Mouse (Mus musculus) macrophage (primary cell): ENCODE data around the gene Atp23. TPM values are rescaled to one million over a fixed set of nuclear protein-coding genes. Genes with fewer than 3 reads are reported as not detected.

Source experiments
- H3K27ac ChIP-seq: fragments of 350-480 bp; formaldehyde crosslinking; 2 replicates; pipeline ENCODE4 v1.9.0; 2021
- H3K36me3 ChIP-seq: fragments of 350-480 bp; formaldehyde crosslinking; 2 replicates; pipeline ENCODE4 v1.9.0; 2021; ENCODE audit errors: inconsistent target
- H3K4me3 ChIP-seq: fragments of 350-480 bp; formaldehyde crosslinking; 2 replicates; pipeline ENCODE4 v1.9.0; 2021; ENCODE audit errors: inconsistent target
- H3K79me2 ChIP-seq: fragments of 350-480 bp; formaldehyde crosslinking; 2 replicates; pipeline ENCODE4 v1.9.0; 2021; ENCODE audit errors: inconsistent target
- WGBS: methylation state at CpG from one replicate; pipeline ENCODE4 v1.1.7; 2026; ENCODE audit warnings: inconsistent platforms; ENCODE audit not compliant: missing documents; 5-methylcytosine and 5-hydroxymethylcytosine counted together
- polyA plus RNA-seq: library from polyadenylated mRNA; stranded (reverse); fragments of 250-400 nt; gene quantifications from 3 replicates; pipeline ENCODE4 v1.2.4, GENCODE M21; 2018; ENCODE audit warnings: inconsistent platforms

Gene Atp23
- polyA plus RNA-seq, 1 experiment from 2014 or later, result 3.6 TPM

- H3K27ac ChIP-seq, result no peak overlapping the region
- WGBS, result 3% methylated on average over 39 of the region's 39 CpGs
- no peaks in the 10 kb centered on the region for H3K36me3 ChIP-seq
- H3K4me3 ChIP-seq, result peak overlapping the region; percentile 31; the same call in 1 of the 2 replicates
- H3K79me2 ChIP-seq, result no peaks in the 10 kb centered on the region
These were observed 27.1 kb upstream of the Atp23 start for GRCm38 (mm10) chr10:126928011-126928818.

GRCm38 (mm10) chr10:126927101-126927961 is 26.2 kb upstream of the Atp23 start:
- Histone ChIP-seq H3K27ac (no peak overlapping the region), H3K36me3 (no peaks in the 10 kb centered on the region), H3K79me2 (no peaks in the 10 kb centered on the region), H3K4me3 (peak overlapping the region; percentile 11; the same call in 1 of the 2 replicates)
- 78% methylated on average over 11 of the region's 11 CpGs for WGBS

- Histone ChIP-seq H3K79me2 (no peaks in the 10 kb centered on the region), H3K27ac (no peak overlapping the region), H3K36me3 (no peaks in the 10 kb centered on the region), H3K4me3 (no peak overlapping the region)
These were observed 24.2 kb upstream of the Atp23 start for GRCm38 (mm10) chr10:126925391-126925790.

- WGBS, result 78% methylated on average over 3 of the region's 3 CpGs
- H3K4me3 ChIP-seq, result no peak overlapping the region
- no peaks in the 10 kb centered on the region for H3K36me3 ChIP-seq
- no peaks in the 10 kb centered on the region for H3K79me2 ChIP-seq
- H3K27ac ChIP-seq, result no peak overlapping the region
These were observed 22.9 kb upstream of the Atp23 start for GRCm38 (mm10) chr10:126924087-126924486.

- Histone ChIP-seq H3K27ac (no peak overlapping the region), H3K79me2 (no peaks in the 10 kb centered on the region), H3K36me3 (no peaks in the 10 kb centered on the region), H3K4me3 (no peak overlapping the region)
- 95% methylated on average over 2 of the region's 3 CpGs for WGBS
These were observed 19.1 kb upstream of the Atp23 start for GRCm38 (mm10) chr10:126920220-126920619.

- Histone ChIP-seq H3K27ac (no peak overlapping the region), H3K79me2 (no peaks in the 10 kb centered on the region), H3K4me3 (no peak overlapping the region), H3K36me3 (no peaks in the 10 kb centered on the region)
- WGBS, result 12% methylated on average over 9 of the region's 9 CpGs
These were observed 17.9 kb upstream of the Atp23 start for GRCm38 (mm10) chr10:126919067-126919466.

- Histone ChIP-seq H3K79me2 (no peaks in the 10 kb centered on the region), H3K36me3 (no peaks in the 10 kb centered on the region), H3K4me3 (no peak overlapping the region), H3K27ac (no peak overlapping the region)
- 99% methylated on average over 5 of the region's 5 CpGs for WGBS
These were observed 13.1 kb upstream of the Atp23 start for GRCm38 (mm10) chr10:126914288-126914687.

- no peaks in the 10 kb centered on the region for H3K79me2 ChIP-seq
- no peaks in the 10 kb centered on the region for H3K36me3 ChIP-seq
- H3K4me3 ChIP-seq, result no peak overlapping the region
- 79% methylated on average over 1 of the region's 1 CpGs for WGBS
- no peak overlapping the region for H3K27ac ChIP-seq
These were observed 10.3 kb upstream of the Atp23 start for GRCm38 (mm10) chr10:126911479-126911878.

GRCm38 (mm10) chr10:126906811-126907210 is 5.7 kb upstream of the Atp23 start:
- Histone ChIP-seq H3K27ac (no peak overlapping the region), H3K79me2 (no peaks in the 10 kb centered on the region), H3K4me3 (no peak overlapping the region), H3K36me3 (no peaks in the 10 kb centered on the region)
- 97% methylated on average over 5 of the region's 5 CpGs for WGBS

- Histone ChIP-seq H3K79me2 (no peaks in the 10 kb centered on the region), H3K36me3 (no peaks in the 10 kb centered on the region), H3K27ac (peak overlapping the region; percentile 84), H3K4me3 (peak overlapping the region; percentile 37)
- under 1% methylated on average over 30 of the region's 30 CpGs for WGBS
These were observed 4.5 kb upstream of the Atp23 start for GRCm38 (mm10) chr10:126905650-126906075.

GRCm38 (mm10) chr10:126905086-126905485 is 3.9 kb upstream of the Atp23 start:
- Histone ChIP-seq H3K36me3 (no peaks in the 10 kb centered on the region), H3K4me3 (peak overlapping the region; percentile 37), H3K79me2 (no peaks in the 10 kb centered on the region), H3K27ac (peak overlapping the region; percentile 84)
- WGBS, result 85% methylated on average over 8 of the region's 8 CpGs

- no peak overlapping the region for H3K27ac ChIP-seq
- 55% methylated on average over 5 of the region's 5 CpGs for WGBS
- H3K79me2 ChIP-seq, result no peaks in the 10 kb centered on the region
- H3K4me3 ChIP-seq, result no peak overlapping the region
- no peaks in the 10 kb centered on the region for H3K36me3 ChIP-seq
These were observed 3.1 kb upstream of the Atp23 start for GRCm38 (mm10) chr10:126904221-126904620.

GRCm38 (mm10) chr10:126901488-126901843 is 311 bp upstream of the Atp23 start:
- H3K4me3 ChIP-seq, result no peak overlapping the region; the same call in 1 of the 2 replicates
- WGBS, result 0% methylated on average over 3 of the region's 4 CpGs
- H3K27ac ChIP-seq, result no peak overlapping the region
- H3K79me2 ChIP-seq, result no peaks in the 10 kb centered on the region
- H3K36me3 ChIP-seq, result no peaks in the 10 kb centered on the region; the same call in 1 of the 2 replicates

GRCm38 (mm10) chr10:126895891-126896290 is 5.3 kb downstream of the Atp23 start:
- Histone ChIP-seq H3K27ac (no peak overlapping the region), H3K36me3 (peaks cover 23% of the 10 kb centered on the region; the same call in 1 of the 2 replicates), H3K4me3 (no peak overlapping the region), H3K79me2 (no peaks in the 10 kb centered on the region)
- 100% methylated on average over 6 of the region's 6 CpGs for WGBS

- Histone ChIP-seq H3K4me3 (no peak overlapping the region), H3K79me2 (no peaks in the 10 kb centered on the region), H3K36me3 (peaks cover 42% of the 10 kb centered on the region), H3K27ac (no peak overlapping the region)
- WGBS, result 95% methylated on average over 15 of the region's 15 CpGs
These were observed 7.1 kb downstream of the Atp23 start for GRCm38 (mm10) chr10:126894061-126894460.
